Mouse (Mus musculus) kidney, adult 8-10 months (tissue): ENCODE measurements around the gene Cmtm7.
A peak's percentile ranks its signal among the peaks of the same experiment; 100 is the strongest.

Source experiments
- DNase-seq, 2 experiments: peaks; one replicate each; pipeline ENCODE4 v3.0.0; 2022

Cmtm7 gene

GRCm38 (mm10) chr9:114794491-114794890, 12.8 kb upstream of the Cmtm7 start:
- no peak for DNase-seq

DNA sequence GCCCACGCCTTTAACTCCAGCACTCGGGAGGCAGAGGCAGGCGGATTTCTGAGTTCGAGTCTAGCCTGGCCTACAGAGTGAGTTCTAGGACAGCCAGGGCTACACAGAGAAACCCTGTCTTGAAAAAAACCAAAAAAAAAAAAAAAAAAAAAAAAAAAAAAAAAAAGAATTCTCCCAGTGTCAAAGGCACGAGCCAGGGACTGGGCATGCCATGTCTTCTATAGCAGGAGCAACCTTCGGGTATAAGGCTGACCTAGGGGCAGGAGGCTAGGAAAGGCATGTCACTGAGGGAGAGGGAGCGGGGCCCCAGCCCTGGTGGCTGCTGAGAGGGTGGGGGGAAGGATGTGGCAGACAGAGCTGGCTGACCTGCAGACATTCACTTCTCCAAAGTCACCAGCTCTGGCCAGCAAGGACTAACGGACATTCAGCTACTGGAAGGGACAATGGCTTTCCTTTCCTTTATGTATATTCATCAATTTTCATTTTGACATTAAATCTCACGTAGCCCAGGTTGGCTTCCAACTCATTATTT, 12.2 kb upstream of the Cmtm7 start:
- no peak for DNase-seq

DNA sequence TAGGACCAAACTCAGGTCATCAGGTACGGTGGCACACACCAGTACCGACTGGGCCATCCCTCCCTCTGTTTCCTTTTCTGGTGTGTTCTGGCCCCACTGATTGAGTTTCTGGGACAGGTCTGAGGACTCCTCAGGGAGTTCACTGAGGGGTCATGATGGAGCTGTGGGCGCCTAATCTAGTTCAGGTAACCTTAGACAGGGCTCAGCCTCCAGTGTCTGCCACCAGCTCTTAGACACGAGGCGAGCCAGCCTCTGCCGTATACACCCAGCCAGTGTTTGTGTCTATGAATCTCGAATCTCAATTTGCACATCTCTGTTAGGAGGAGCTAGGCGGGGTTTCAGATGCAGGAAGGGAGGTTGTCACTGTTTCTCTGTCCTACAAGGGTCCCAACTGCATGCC, 8.3 kb upstream of the Cmtm7 start:
- DNase-seq = no peak

DNA sequence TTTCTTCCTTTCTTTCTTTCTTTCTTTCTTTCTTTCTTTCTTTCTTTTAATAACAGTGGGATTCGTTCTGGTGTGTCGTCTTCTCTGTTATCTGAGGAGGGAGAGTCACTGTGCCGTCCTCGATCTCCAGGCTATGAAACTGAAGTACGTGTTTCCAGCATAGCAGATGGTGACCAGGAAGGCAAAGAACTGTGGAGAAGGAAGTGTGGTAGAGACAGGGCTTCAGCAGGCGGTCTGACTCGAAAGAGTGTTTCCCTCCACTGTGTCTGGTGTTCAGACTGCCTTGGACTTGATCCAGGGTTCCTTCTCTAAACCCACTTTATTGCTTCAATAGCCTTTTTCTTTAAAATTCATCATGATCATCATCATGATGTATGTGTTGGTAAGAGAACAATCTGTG, 7.9 kb upstream of the Cmtm7 start:
- no peak for DNase-seq

DNA sequence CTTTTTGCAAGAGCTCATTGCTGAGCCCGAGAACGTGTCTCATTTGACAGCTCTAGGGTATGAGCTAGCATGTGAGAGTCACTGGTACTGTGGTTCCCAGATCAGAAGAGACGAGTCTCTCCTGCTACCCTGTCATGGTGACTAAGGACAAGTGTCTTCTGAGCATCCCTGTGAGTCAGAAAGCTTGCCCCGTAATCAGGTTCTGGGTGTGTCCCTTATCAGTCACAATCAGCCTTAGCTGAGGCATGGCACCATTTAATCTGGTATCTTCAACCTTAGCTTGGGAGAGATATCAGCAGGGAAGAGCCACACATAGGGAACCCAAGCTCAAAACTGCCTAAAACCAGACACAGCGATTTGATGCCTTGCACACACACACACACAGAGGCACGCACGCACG, 7.0 kb upstream of the Cmtm7 start:
- DNase-seq = no peak

DNA sequence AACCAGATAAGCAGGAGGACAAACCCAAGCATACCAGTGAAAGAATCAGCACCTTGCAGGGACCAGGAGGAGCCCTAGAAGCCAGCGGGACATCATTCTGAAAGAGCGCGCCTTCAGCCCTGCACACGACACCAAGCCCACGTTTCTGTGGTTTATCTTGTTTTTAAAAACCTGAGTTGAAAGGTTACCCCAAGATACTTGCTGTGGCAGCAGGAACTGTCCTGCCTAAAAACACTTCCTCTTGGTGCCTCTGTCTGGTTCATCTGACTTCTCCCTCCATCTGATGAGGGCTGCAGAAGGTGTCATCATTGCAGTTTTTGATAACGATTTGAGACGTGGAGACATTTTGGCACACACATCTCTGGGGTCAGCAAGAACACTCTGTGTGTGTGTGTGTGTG, 6.1 kb upstream of the Cmtm7 start:
- no peak for DNase-seq

- DNase-seq = no peak
These were observed 5.5 kb upstream of the Cmtm7 start for GRCm38 (mm10) chr9:114787134-114787533.

- DNase-seq = no peak
These were observed 3.9 kb upstream of the Cmtm7 start for GRCm38 (mm10) chr9:114785432-114786125.

GRCm38 (mm10) chr9:114780746-114781525, 720 bp downstream of the Cmtm7 start:
- peak in 1 of 2 experiments; percentile 23 for DNase-seq

DNA sequence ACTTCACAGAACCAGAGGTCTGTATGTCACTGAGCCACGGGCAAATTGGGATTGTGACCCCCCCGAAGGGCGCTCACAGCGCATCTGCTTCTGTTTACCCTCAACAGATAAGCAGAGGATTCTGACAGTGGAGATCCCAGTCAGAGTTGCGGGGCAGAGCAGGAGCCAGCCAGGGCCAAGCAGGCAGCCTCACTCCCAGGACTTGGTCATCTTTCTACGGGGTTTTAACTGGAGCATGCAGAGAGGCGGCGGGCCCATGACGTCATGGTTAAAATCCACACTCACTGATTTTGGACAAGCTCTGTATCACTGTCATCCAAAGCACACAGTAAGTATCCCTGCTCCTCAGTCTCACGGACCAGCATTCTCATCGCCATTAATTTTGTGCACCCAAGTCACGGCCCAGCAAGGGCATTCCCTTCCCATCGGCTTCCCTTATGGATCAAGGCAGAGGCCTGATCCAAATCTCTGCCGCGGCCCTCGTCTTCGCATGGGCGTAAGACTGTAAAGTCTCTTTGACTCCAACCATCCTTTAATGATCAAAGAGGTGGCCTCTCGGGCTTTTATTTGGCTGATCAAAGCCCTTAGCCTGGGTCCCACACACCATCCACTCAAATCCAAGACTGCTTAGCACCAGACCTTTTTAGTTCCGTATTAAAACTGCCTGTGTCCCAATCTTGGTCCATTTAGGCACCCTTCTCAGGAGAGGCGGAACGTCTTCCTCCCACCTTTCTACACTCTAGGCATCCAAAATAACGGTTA, 1.5 kb downstream of the Cmtm7 start:
- no peak for DNase-seq

DNA sequence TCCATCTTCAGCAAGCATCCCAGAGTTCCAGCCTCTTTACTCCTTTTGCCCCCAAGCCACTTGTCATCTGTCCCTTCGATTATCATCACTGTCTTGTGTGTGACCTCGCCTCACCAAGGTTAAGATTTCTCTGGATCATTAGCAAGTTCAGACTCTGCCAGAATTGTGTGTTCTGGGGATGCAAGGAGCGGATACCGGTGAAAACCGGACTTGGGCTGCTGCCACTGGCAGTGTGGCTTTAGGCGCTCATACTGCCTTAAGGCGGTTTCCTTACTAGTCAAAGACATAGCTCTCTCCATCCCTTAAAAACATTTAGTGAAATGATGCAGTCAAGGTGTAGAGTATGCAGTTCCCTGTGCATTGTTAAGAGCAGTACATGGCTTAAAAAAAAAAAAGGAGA, 2.8 kb downstream of the Cmtm7 start:
- no peak for DNase-seq

DNA sequence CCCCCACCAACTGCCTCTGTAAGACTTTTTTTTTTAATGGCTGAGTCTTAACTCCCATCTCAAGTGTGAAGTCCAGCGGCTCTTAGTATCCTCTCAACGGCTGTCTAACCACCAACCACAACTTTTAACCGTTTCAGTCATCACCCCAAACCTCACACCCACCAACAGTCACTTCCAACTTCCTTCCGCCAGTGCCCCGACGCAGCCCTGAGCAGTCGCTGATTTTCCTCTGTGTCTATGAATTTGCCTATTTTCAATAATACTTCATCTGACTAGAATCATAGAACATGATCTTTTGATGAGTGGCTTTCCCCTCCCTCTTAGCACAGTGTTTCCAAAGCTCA, 3.6 kb downstream of the Cmtm7 start:
- DNase-seq = no peak

DNA sequence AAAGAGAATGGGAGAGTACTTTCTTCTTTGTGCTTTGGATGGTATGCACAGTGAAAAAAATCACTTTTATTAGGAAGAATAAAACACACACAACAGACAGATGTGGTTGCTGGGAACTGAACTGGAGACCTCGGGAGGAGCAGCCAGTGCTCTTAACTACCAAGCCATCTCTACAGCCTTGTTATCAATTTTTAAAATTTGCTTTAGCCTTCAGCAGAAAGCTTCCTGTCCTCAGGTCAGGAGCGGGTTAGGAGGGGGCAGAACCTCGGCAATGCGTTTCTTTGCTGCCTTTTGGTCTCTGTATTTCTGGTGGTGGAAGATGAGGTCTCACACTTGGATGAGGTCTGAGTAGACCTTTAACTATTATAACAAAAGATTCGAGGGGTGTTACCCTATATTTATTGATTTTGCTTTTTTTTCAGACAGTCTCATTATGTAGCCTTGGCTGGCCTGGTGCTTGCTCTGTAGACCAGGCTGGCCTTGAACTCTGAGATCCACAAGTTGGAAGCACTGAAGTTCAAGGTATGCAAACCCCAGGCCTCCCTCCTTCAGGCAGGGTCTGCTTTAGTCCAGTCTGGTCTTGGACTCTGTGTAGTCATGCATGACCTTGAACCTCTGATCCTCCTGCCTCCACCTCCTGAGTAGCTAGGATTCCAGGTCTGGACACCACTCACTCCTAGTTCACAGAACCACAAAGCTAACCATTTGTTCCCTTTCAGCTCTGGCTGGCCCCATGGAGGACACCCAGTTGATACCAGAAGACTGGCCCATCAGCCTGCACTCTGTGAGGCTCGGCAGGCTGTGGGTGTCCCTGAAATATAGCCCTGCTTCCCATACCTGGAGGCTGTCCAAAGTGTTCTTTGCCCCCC, 4.2 kb downstream of the Cmtm7 start:
- DNase-seq = no peak

- no peak for DNase-seq
These were observed 5.3 kb downstream of the Cmtm7 start for GRCm38 (mm10) chr9:114776361-114776760.

GRCm38 (mm10) chr9:114775272-114775671, 6.4 kb downstream of the Cmtm7 start:
- no peak for DNase-seq

DNA sequence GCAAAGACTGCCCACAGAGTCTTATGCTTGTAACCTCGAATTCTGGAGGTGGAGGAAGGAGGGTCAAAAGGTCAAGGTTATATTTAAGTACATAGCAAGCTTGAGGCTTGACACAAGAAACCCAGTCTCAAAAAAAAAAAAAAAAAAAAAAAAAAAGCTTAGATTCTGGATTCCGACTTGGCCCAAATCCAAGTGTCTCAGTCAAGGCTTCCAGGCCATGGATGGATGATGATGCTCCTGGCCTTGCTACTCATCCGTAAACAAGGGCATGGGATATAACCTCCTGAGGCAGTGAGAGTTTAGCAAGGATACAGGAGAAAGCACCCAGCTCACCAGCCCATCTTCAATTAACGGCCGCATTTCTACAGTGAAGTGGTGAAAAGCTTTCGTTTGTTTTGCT, 7.0 kb downstream of the Cmtm7 start:
- DNase-seq = no peak

DNA sequence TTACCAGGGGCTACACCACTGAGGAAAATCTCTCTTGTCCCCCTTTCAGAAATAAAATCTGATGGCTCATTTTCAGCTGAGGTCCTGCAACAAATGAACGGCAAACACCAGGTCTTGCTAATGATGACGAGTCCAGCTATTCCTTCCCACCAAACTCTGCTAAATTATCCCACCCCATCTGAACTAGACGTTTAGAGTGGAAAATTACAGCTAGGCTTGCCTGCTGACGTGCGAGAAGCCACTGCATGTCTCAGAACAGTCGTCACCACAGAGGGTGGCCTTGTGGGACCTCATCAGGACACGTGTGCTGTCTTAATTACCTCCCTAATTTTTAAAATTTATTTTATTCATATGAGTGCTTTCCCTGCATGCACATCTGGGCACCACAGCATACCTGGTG, 10.1 kb downstream of the Cmtm7 start:
- no peak for DNase-seq

DNA sequence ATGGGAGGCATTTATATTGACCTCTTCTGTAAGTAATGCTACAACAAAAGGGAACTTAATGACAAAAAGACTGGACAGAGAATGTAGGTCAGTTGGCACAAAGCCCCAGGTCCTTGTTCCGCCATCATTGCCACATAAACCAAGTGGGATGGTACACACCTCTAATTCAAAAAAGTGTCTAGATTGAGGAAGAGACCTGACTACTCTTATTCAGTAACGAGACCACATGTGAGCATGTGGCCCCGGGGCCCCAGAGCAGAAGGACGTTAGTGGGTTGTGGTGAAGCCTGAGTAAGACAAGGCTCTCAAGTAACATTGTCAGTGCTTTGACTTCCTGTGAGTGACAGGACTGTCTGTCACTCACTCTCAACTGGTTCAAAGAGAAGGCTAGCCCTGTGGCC, 11.4 kb downstream of the Cmtm7 start:
- DNase-seq = no peak

DNA sequence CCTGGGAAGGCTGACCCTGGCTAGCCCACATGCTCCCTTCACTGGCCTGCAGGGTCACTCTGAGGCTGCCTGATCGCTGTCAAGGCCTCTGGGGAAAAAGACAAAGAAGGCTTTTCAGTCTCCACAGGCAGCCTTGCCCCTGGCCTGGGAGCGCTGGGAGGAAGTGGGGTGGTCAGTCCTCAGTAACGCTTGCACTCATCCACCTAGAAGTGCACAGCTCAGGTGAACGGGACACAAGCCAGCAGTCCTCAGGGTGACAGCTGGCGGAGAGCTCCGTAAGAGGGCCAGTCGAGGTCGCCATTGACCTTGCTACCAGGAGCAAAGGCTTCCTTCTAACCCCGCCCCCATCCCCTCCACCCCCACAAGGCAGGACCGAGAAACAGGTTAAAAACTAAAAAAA, 13.6 kb downstream of the Cmtm7 start:
- no peak for DNase-seq

DNA sequence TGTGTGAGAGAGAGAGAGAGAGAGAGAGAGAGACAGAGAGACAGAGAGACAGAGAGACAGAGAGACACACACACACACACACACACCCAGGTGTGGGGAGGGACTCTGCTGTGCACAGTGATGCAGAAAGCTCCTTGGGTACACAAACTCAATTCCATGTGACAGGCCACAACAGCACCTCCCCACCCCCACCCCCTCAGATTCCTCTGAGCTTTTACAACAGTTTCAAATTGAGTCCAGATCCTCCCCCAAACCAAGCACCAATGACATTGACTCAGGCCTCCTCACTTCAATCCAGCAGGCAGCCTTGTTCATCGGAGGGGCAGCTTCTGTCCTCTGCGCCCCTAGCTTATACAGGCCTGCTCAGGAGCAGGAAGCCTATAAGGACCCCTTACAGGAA, 14.1 kb downstream of the Cmtm7 start:
- DNase-seq = no peak

DNA sequence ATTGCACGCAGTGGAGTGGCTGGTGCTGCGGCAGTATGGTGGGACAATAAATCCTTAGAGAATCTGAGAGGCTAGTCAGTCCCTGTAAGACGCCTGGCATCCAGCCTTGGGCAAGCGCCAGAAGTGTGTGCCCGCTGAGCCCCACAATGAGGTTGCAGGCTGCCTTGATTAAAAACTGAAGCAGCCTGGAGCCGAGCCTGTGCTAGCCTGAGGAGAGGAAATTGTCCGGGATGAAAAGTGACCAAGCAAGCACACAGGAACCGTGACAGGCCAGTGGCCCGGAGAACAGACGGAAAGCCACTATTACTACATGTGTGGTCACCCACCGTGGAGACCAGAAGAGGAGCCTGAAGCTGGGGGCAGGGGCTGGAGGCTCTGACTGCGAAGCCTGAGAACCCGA, 14.6 kb downstream of the Cmtm7 start:
- no peak for DNase-seq

GRCm38 (mm10) chr9:114763341-114763740, 18.3 kb downstream of the Cmtm7 start:
- DNase-seq = peak in 1 of 2 experiments; percentile 38

DNA sequence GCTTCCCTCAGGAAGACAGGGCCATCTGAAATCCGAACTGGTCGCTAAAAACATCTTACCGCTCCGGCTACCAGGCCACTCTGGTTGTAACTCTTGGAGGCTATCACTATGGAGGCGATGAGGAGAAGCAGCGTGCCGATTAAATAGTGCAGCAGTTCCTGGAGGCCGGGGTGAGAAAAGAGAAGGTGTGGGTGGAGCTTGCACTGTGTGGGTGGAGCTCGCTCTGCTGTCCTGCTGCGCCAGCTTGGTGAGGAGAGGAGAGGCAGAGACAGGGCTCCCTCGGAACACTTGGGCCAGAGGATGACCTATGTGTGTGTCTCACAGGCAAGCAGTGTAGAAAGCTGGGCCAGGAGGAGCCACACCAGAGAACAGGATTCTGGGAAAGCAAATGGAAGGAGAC, 19.8 kb downstream of the Cmtm7 start:
- no peak for DNase-seq
